Mouse (Mus musculus): Measurements from ENCODE around the gene Vopp1. TPM values are rescaled to one million over a fixed set of nuclear protein-coding genes. Genes with fewer than 3 reads are reported as not detected.
"Not testable (repeated sequence)": the region's sequence is repeated elsewhere in the genome, so short reads cannot be mapped to it uniquely, and the experiment has no call there.

The Vopp1 gene
- total and polyA plus RNA-seq, 3 experiments, result 0.10 TPM; not detected in 2

- no peak for TF ChIP-seq ETS1 (conservative IDR thresholded peaks at IDR 0.05; ENCODE audit: low read depth, low read length)
- H3K36me3 ChIP-seq (replicated peaks in 1 of 2; ENCODE audit: control insufficient read depth in 1 of 2, insufficient read depth in 1 of 2, low read length in 1 of 2), result no peaks in the 10 kb centered on the region
- dilution Hi-C loops (cut with MboI; ENCODE audit: extremely low pct_ligation_motif_present, extremely low pct_unique_long_range_greater_than_20kb, low sequenced_read_pairs), result no loop called here
- no peak overlapping the region for H3K4me2 ChIP-seq (ENCODE audit: insufficient read depth, low read depth, poor library complexity, severe bottlenecking)
- DNase-seq (ENCODE audit: extremely low read depth), result no peak
- H3K4me1 ChIP-seq (ENCODE audit: control insufficient read depth in 1 of 2, insufficient read depth in 2 of 2), result peaks cover 8 to 12% of the 10 kb centered on the region in 2 experiments; a peak in 3 of 4 replicates
- H3K9ac ChIP-seq (ENCODE audit: insufficient read depth, low read depth), result no peak overlapping the region
- in situ Hi-C loops (cut with MboI; ENCODE audit: low pct_ligation_motif_present, low pct_unique_long_range_greater_than_20kb, low sequenced_read_pairs), result no loop called here
- no peaks in the 10 kb centered on the region for H3K27me3 ChIP-seq (replicated peaks)
- H3K27ac ChIP-seq (ENCODE audit: insufficient read depth, low read depth), result no peak overlapping the region
- H3K79me2 ChIP-seq (replicated peaks; ENCODE audit: control insufficient read depth, extremely low read depth, insufficient read depth, poor library complexity, severe bottlenecking), result no peaks in the 10 kb centered on the region
- H3K4me3 ChIP-seq (replicated peaks in 1 of 3; ENCODE audit: low read depth in 2 of 3, low read length in 2 of 3, poor library complexity in 1 of 3), result no peak overlapping the region
- no peaks in the 10 kb centered on the region for H3K9me3 ChIP-seq (replicated peaks; ENCODE audit: low read length)
These were observed 26.0 kb downstream of the Vopp1 start for GRCm38 (mm10) chr6:57798986-57799385.

GRCm38 (mm10) chr6:57796853-57797423 is 28.0 kb downstream of the Vopp1 start:
- no peaks in the 10 kb centered on the region for H3K79me2 ChIP-seq (replicated peaks; ENCODE audit: control insufficient read depth, extremely low read depth, insufficient read depth, poor library complexity, severe bottlenecking)
- in situ Hi-C loops (cut with MboI; ENCODE audit: low pct_ligation_motif_present, low pct_unique_long_range_greater_than_20kb, low sequenced_read_pairs), result no loop called here
- no peaks in the 10 kb centered on the region for H3K36me3 ChIP-seq (replicated peaks in 1 of 2; ENCODE audit: control insufficient read depth in 1 of 2, insufficient read depth in 1 of 2, low read length in 1 of 2)
- H3K27ac ChIP-seq (ENCODE audit: insufficient read depth, low read depth), result no peak overlapping the region
- H3K4me2 ChIP-seq (ENCODE audit: insufficient read depth, low read depth, poor library complexity, severe bottlenecking), result no peak overlapping the region
- no peak overlapping the region for H3K9ac ChIP-seq (ENCODE audit: insufficient read depth, low read depth)
- no peak for DNase-seq (ENCODE audit: extremely low read depth)
- H3K4me1 ChIP-seq (ENCODE audit: control insufficient read depth in 1 of 2, insufficient read depth in 2 of 2), result peaks cover 8 to 12% of the 10 kb centered on the region in 2 experiments; a peak in 3 of 4 replicates
- no peak for TF ChIP-seq POLR2AphosphoS2 (IDR thresholded peaks at IDR 0.05; ENCODE audit: low read depth, low read length)
- TF ChIP-seq KAT2A (IDR thresholded peaks at IDR 0.05; ENCODE audit: insufficient replicate concordance, low read length), result no peak
- TF ChIP-seq HCFC1 (IDR thresholded peaks at IDR 0.05; ENCODE audit: low read depth, low read length), result no peak
- no peak for TF ChIP-seq POLR2A (IDR thresholded peaks at IDR 0.05; ENCODE audit: low read depth, low read length)
- TF ChIP-seq GABPA (IDR thresholded peaks at IDR 0.05; ENCODE audit: insufficient replicate concordance, low read depth, low read length), result no peak
- no peak for TF ChIP-seq PAX5 (IDR thresholded peaks at IDR 0.05; ENCODE audit: low read length)
- no peak for TF ChIP-seq JUND (conservative IDR thresholded peaks at IDR 0.05; ENCODE audit: low read depth, low read length)
- TF ChIP-seq ZMIZ1 (IDR thresholded peaks at IDR 0.05; ENCODE audit: low read depth, low read length), result no peak
- TF ChIP-seq MYC (IDR thresholded peaks at IDR 0.05; ENCODE audit: low read depth, low read length), result no peak
- TF ChIP-seq NRF1 (IDR thresholded peaks at IDR 0.05; ENCODE audit: low read depth, low read length), result no peak
- dilution Hi-C loops (cut with MboI; ENCODE audit: extremely low pct_ligation_motif_present, extremely low pct_unique_long_range_greater_than_20kb, low sequenced_read_pairs), result no loop called here
- no peaks in the 10 kb centered on the region for H3K9me3 ChIP-seq (replicated peaks; ENCODE audit: low read length)
- no peak overlapping the region for H3K4me3 ChIP-seq (replicated peaks in 1 of 3; ENCODE audit: low read depth in 2 of 3, low read length in 2 of 3, poor library complexity in 1 of 3)
- no peaks in the 10 kb centered on the region for H3K27me3 ChIP-seq (replicated peaks)

DNA sequence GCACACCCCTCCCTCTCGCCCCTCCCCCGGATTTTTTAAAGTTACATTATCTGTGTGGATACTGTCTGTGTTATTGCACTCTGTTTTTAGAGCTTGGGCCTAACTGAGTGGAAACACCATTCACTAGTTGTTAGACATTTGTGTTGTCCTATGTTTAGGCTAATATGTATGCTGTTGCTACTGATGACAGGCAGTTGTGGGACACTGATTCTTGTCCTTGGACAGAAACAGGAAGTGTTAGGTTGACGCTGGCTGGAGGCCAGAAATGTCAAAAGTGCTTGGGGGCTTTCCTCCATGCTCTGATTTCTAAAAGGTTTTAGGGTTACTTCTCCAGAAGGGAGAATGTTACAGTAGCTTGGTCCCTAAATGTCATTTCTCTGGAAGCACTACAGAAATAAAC is 29.1 kb downstream of the Vopp1 start:
- H3K9ac ChIP-seq (ENCODE audit: insufficient read depth, low read depth), result no peak overlapping the region
- no peaks in the 10 kb centered on the region for H3K27me3 ChIP-seq (replicated peaks)
- H3K4me3 ChIP-seq (replicated peaks in 1 of 3; ENCODE audit: low read depth in 2 of 3, low read length in 2 of 3, poor library complexity in 1 of 3), result no peak overlapping the region
- peak; percentile 36 for DNase-seq (ENCODE audit: extremely low read depth)
- no peak overlapping the region for H3K27ac ChIP-seq (ENCODE audit: insufficient read depth, low read depth)
- peak; percentile 45; the same call in 1 of the 2 replicates for TF ChIP-seq ELF1 (IDR thresholded peaks at IDR 0.05; ENCODE audit: low read depth, low read length)
- TF ChIP-seq SMC3 (IDR thresholded peaks at IDR 0.05; ENCODE audit: low read depth, low read length), result no peak
- no peak for TF ChIP-seq IRF4 (IDR thresholded peaks at IDR 0.05; ENCODE audit: low read depth, low read length)
- TF ChIP-seq MYC (IDR thresholded peaks at IDR 0.05; ENCODE audit: low read depth, low read length), result no peak
- TF ChIP-seq NELFE (IDR thresholded peaks at IDR 0.05; ENCODE audit: low read depth, low read length), result no peak
- no peak for TF ChIP-seq TBP (conservative IDR thresholded peaks at IDR 0.05; ENCODE audit: low read depth, low read length)
- no peak for TF ChIP-seq USF2 (conservative IDR thresholded peaks at IDR 0.05; ENCODE audit: low read depth, low read length)
- TF ChIP-seq PAX5 (IDR thresholded peaks at IDR 0.05; ENCODE audit: low read length), result no peak
- no peak for TF ChIP-seq MXI1 (IDR thresholded peaks at IDR 0.05; ENCODE audit: low read depth, low read length)
- peaks cover 8 to 12% of the 10 kb centered on the region in 2 experiments; a peak in 3 of 4 replicates for H3K4me1 ChIP-seq (ENCODE audit: control insufficient read depth in 1 of 2, insufficient read depth in 2 of 2)
- no peaks in the 10 kb centered on the region for H3K9me3 ChIP-seq (replicated peaks; ENCODE audit: low read length)
- in situ Hi-C loops (cut with MboI; ENCODE audit: low pct_ligation_motif_present, low pct_unique_long_range_greater_than_20kb, low sequenced_read_pairs), result no loop called here
- H3K79me2 ChIP-seq (replicated peaks; ENCODE audit: control insufficient read depth, extremely low read depth, insufficient read depth, poor library complexity, severe bottlenecking), result no peaks in the 10 kb centered on the region
- H3K4me2 ChIP-seq (ENCODE audit: insufficient read depth, low read depth, poor library complexity, severe bottlenecking), result no peak overlapping the region; the same call in 1 of the 2 replicates
- H3K36me3 ChIP-seq (replicated peaks in 1 of 2; ENCODE audit: control insufficient read depth in 1 of 2, insufficient read depth in 1 of 2, low read length in 1 of 2), result no peaks in the 10 kb centered on the region
- dilution Hi-C loops (cut with MboI; ENCODE audit: extremely low pct_ligation_motif_present, extremely low pct_unique_long_range_greater_than_20kb, low sequenced_read_pairs), result no loop called here

DNA sequence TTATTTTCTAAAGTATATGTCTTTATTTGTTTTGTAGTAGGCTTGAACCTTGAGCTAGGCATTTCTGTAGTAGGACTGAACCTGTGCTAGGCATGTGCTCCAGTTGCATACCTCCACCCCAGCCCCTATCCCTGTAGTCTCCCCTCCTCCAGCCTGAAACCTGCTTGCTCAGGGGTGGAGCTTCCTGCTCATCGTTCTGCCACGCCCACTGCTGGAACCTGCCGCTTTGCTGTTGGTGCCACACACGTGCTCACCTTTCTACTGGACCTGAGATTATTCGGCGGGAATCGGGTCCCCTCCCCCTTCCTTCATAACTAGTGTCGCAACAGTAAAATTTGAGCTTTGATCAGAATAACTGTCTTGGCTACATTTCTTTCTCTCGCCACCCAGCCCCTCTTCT is 32.1 kb downstream of the Vopp1 start:
- in situ Hi-C loops (cut with MboI; ENCODE audit: low pct_ligation_motif_present, low pct_unique_long_range_greater_than_20kb, low sequenced_read_pairs), result not testable (repeated sequence)

More for the DNA sequence above, 32.1 kb downstream of the Vopp1 start:
- H3K36me3 ChIP-seq (replicated peaks in 1 of 2; ENCODE audit: control insufficient read depth in 1 of 2, insufficient read depth in 1 of 2, low read length in 1 of 2); H3K27ac ChIP-seq (ENCODE audit: insufficient read depth, low read depth); H3K4me3 ChIP-seq (replicated peaks in 1 of 3; ENCODE audit: low read depth in 2 of 3, low read length in 2 of 3, poor library complexity in 1 of 3); H3K27me3 ChIP-seq (replicated peaks); H3K9ac ChIP-seq (ENCODE audit: insufficient read depth, low read depth); H3K4me2 ChIP-seq (ENCODE audit: insufficient read depth, low read depth, poor library complexity, severe bottlenecking); H3K79me2 ChIP-seq (replicated peaks; ENCODE audit: control insufficient read depth, extremely low read depth, insufficient read depth, poor library complexity, severe bottlenecking); DNase-seq (ENCODE audit: extremely low read depth); dilution Hi-C loops (cut with MboI; ENCODE audit: extremely low pct_ligation_motif_present, extremely low pct_unique_long_range_greater_than_20kb, low sequenced_read_pairs); H3K9me3 ChIP-seq (replicated peaks; ENCODE audit: low read length): not testable (repeated sequence)
- H3K4me1 ChIP-seq (ENCODE audit: control insufficient read depth in 1 of 2, insufficient read depth in 2 of 2), result peaks cover 8 to 12% of the 10 kb centered on the region in 2 experiments; a peak in 3 of 4 replicates

All from CH12.LX (cell line).